Comparison of ENCODE assay signal across 8 mouse cellular contexts in genomic region chr15:77366706-77367484, GRCm38 (mm10). TPM values are rescaled to one million over a fixed set of nuclear protein-coding genes. Genes with fewer than 3 reads are reported as not detected.
A peak's percentile ranks its signal among the peaks of the same experiment; 100 is the strongest.
DNase-seq lines count a peak whose midpoint lies in the region; ATAC-seq and TF ChIP-seq lines count a peak whose summit lies in the region.

No protein-coding gene starts in this region.

- ATAC-seq in embryonic facial prominence, embryonic 12.5 days (ENCODE audit: insufficient number of reproducible peaks, insufficient read depth, low FRiP score, low TSS enrichment): peak; percentile 62; the same call in 1 of the 2 replicates
- ATAC-seq in limb, embryonic 15.5 days (ENCODE audit: insufficient number of reproducible peaks, low FRiP score, low TSS enrichment, low read depth): peak; percentile 76

- TF ChIP-seq POLR2A in spleen, adult 2 months (IDR thresholded peaks at IDR 0.05; ENCODE audit: low read depth, low read length): no peak

- peak overlapping the region; percentile 56 for H3K4me2 ChIP-seq in embryonic facial prominence, embryonic 12.5 days (replicated peaks)
- peak overlapping the region; percentile 45 for H3K4me2 ChIP-seq in limb, embryonic 15.5 days

- TF ChIP-seq CTCF in spleen, adult 2 months (IDR thresholded peaks at IDR 0.05; ENCODE audit: extremely low read depth, insufficient read depth, insufficient read length, insufficient replicate concordance): 0 out of 2 replicates have a peak, but pooled peaks have one; percentile 17

- H3K27ac ChIP-seq in spleen, adult 2 months (ENCODE audit: insufficient read depth, low read length): peak overlapping the region; percentile 64
- H3K27ac ChIP-seq in embryonic facial prominence, embryonic 12.5 days: peak overlapping the region; percentile 99
- peak overlapping the region; percentile 97 for H3K27ac ChIP-seq in limb, embryonic 15.5 days

- 17% methylated on average over 26 of the region's 26 CpGs for whole genome bisulfite sequencing in spleen, adult 2 months
- WGBS in embryonic facial prominence, embryonic 12.5 days: under 1% methylated on average over 26 of the region's 26 CpGs
- 2% methylated on average over 26 of the region's 26 CpGs for WGBS in limb, embryonic 15.5 days

- DNase-seq in spleen, adult 2 months (ENCODE audit: low read depth in 1 of 2, low spot score in 2 of 2): peak in 1 of 2 experiments; percentile 21
- no peak for DNase-seq in spleen, adult 12 weeks (ENCODE audit: low spot score)
- peak; percentile 89 for DNase-seq in heart, adult 8-10 months (ENCODE audit: low spot score)
- peak; percentile 81 for DNase-seq in kidney, adult 9 months
- peak; percentile 68 for DNase-seq in naive thymus-derived CD4-positive, alpha-beta T cell, adult 2 months (ENCODE audit: low read depth)
- DNase-seq in telencephalon, adult 2 months (ENCODE audit: low read depth, low spot score): peak; percentile 84

- H3K4me1 ChIP-seq in spleen, adult 2 months (ENCODE audit: control insufficient read depth, insufficient read depth, insufficient read length): no peaks in the 10 kb centered on the region; the same call in 1 of the 2 replicates
- peaks cover 53% of the 10 kb centered on the region for H3K4me1 ChIP-seq in embryonic facial prominence, embryonic 12.5 days
- peaks cover 53% of the 10 kb centered on the region for H3K4me1 ChIP-seq in limb, embryonic 15.5 days

- H3K9ac ChIP-seq in embryonic facial prominence, embryonic 12.5 days: peak overlapping the region; percentile 56
- 0 out of 2 replicates have a peak overlapping the region, but pooled peaks have one; percentile 0 for H3K9ac ChIP-seq in limb, embryonic 15.5 days

- no peaks in the 10 kb centered on the region for H3K9me3 ChIP-seq in embryonic facial prominence, embryonic 12.5 days
- no peaks in the 10 kb centered on the region for H3K9me3 ChIP-seq in limb, embryonic 15.5 days

- H3K36me3 ChIP-seq in spleen, adult 2 months (ENCODE audit: control insufficient read depth, insufficient read depth, low read length): no peaks in the 10 kb centered on the region
- H3K36me3 ChIP-seq in embryonic facial prominence, embryonic 12.5 days: no peaks in the 10 kb centered on the region
- no peaks in the 10 kb centered on the region for H3K36me3 ChIP-seq in limb, embryonic 15.5 days

- no peak overlapping the region for H3K4me3 ChIP-seq in spleen, adult 2 months (ENCODE audit: extremely low read depth, insufficient read depth, insufficient read length)
- peak overlapping the region; percentile 30 for H3K4me3 ChIP-seq in embryonic facial prominence, embryonic 12.5 days
- peak overlapping the region; percentile 33 for H3K4me3 ChIP-seq in limb, embryonic 15.5 days

- no peaks in the 10 kb centered on the region for H3K27me3 ChIP-seq in spleen, adult 2 months (ENCODE audit: control insufficient read depth, insufficient read depth, low read length)
- no peaks in the 10 kb centered on the region for H3K27me3 ChIP-seq in embryonic facial prominence, embryonic 12.5 days
- no peaks in the 10 kb centered on the region for H3K27me3 ChIP-seq in limb, embryonic 15.5 days

RNA-seq across cellular contexts. Expression of gene Apol7a, which starts 32.0 kb away (rescaled TPM):
- polyA plus RNA-seq in spleen, adult 2 months (2012; rRNA removed): 0.12 and 0.18 TPM in 2 replicates
- polyA plus RNA-seq in embryonic facial prominence, embryonic 12.5 days (2016; fragmentation: Nextera tagmentation; extraction: Ambion mirVana): not detected in 2 replicates
- under 1 TPM in 2 of 4 experiments, not detected in 2; 0.09 to 0.19 TPM for total RNA-seq in heart, adult 8-10 months (2022)
- polyA plus RNA-seq in limb, embryonic 15.5 days (2015; fragmentation: Nextera tagmentation; extraction: Ambion mirVana): 0.51 and 0.65 TPM in 2 replicates

RNA-seq across cellular contexts. Expression of gene Apol9a, which starts 44.0 kb away (rescaled TPM):
- 0.50 and 0.67 TPM in 2 replicates for polyA plus RNA-seq in spleen, adult 2 months (2012; rRNA removed)
- polyA plus RNA-seq in embryonic facial prominence, embryonic 12.5 days (2016; fragmentation: Nextera tagmentation; extraction: Ambion mirVana): not detected in 2 replicates
- under 1 TPM in 1 of 4 experiments, not detected in 3; 0.19 TPM for total RNA-seq in heart, adult 8-10 months (2022)
- 0.14 TPM in 1 of 2 replicates, not detected in the other for polyA plus RNA-seq in limb, embryonic 15.5 days (2015; fragmentation: Nextera tagmentation; extraction: Ambion mirVana)
